Mouse (Mus musculus): ENCODE results near the gene Dusp2.

GRCm38 (mm10) chr2:127316431-127316830 is 19.5 kb upstream of the Dusp2 start:
- TF ChIP-seq CTCF (IDR thresholded peaks at IDR 0.05) (no peak), EP300 (IDR thresholded peaks at IDR 0.05) (no peak)
